Mouse (Mus musculus) thymus, adult 2 months (tissue): Measurements from ENCODE around the gene Nhs.

ENCODE experiments used
- CTCF ChIP-seq: fragments of 200-500 bp; IDR thresholded peaks from 2 replicates; pipeline ENCODE4 v1.5.1; 2012; ENCODE audit warnings: mild to moderate bottlenecking, control low read depth, low read length, moderate library complexity, borderline replicate concordance; ENCODE audit not compliant: control insufficient read depth, poor library complexity, insufficient read depth; ENCODE audit errors: extremely low read depth
- POLR2A ChIP-seq: fragments of 200-500 bp; IDR thresholded peaks from 2 replicates; pipeline ENCODE4 v1.6.1; 2012; ENCODE audit warnings: mild to moderate bottlenecking, low read length, control low read depth, moderate library complexity; ENCODE audit not compliant: control insufficient read depth, poor library complexity, insufficient read depth; ENCODE audit errors: extremely low read depth

- TF ChIP-seq CTCF = no peak
- no peak for TF ChIP-seq POLR2A
These were observed 74.3 kb downstream of the Nhs start for GRCm38 (mm10) chrX:162085062-162085896.
